In the genomic region with DNA sequence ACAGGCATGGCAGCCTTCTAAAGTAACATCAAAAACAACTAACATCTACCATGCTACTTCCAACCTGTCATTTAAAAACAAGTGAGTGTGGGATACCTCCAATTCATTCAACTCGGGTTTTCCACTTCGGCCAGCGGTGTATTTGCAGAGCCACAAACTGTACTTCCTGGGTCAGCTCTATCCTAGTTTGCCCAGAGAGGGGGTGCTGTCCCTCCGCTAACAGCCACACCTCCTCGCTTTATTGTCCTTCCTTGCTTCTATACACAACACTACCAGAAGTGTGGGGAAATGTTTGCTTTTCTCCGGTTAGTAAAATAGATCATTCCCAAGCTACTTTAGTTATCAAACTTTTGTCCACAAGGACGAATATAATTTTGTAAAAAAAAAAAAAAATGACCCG, we compare ENCODE assay signal across 8 mouse cellular contexts. TPM values are rescaled to one million over a fixed set of nuclear protein-coding genes. Genes with fewer than 3 reads are reported as not detected.
DNase-seq lines count a peak whose midpoint lies in the region; ATAC-seq and TF ChIP-seq lines count a peak whose summit lies in the region.

No protein-coding gene starts in this region.

- no peak overlapping the region for H3K9ac ChIP-seq in kidney, postnatal 0 days (ENCODE audit: low read depth, low read length)
- no peak overlapping the region for H3K9ac ChIP-seq in embryonic facial prominence, embryonic 12.5 days
- no peak overlapping the region for H3K9ac ChIP-seq in limb, embryonic 11.5 days (ENCODE audit: low read length)
- H3K9ac ChIP-seq in neural tube, embryonic 15.5 days (replicated peaks): peak overlapping the region; percentile 43

- H3K4me2 ChIP-seq in kidney, postnatal 0 days (ENCODE audit: low read length): peak overlapping the region; percentile 75
- H3K4me2 ChIP-seq in embryonic facial prominence, embryonic 12.5 days (replicated peaks): peak overlapping the region; percentile 97
- H3K4me2 ChIP-seq in limb, embryonic 11.5 days (ENCODE audit: low read depth, severe bottlenecking): peak overlapping the region; percentile 99
- peak overlapping the region; percentile 97 for H3K4me2 ChIP-seq in neural tube, embryonic 15.5 days

- TF ChIP-seq CTCF in kidney, postnatal 0 days (IDR thresholded peaks at IDR 0.05; ENCODE audit: low read depth): peak; percentile 17; the same call in 1 of the 2 replicates

- 7% methylated on average over 8 of the region's 8 CpGs for WGBS in kidney, postnatal 0 days
- 16% methylated on average over 8 of the region's 8 CpGs for WGBS in embryonic facial prominence, embryonic 12.5 days
- WGBS in limb, embryonic 11.5 days: 15% methylated on average over 8 of the region's 8 CpGs
- 13% methylated on average over 8 of the region's 8 CpGs for WGBS in neural tube, embryonic 15.5 days

- peak overlapping the region; percentile 78 for H3K4me3 ChIP-seq in kidney, postnatal 0 days (replicated peaks; ENCODE audit: low read depth, low read length)
- peak overlapping the region; percentile 73 for H3K4me3 ChIP-seq in embryonic facial prominence, embryonic 12.5 days
- peak overlapping the region; percentile 61 for H3K4me3 ChIP-seq in limb, embryonic 11.5 days (ENCODE audit: low read depth, low read length)
- peak overlapping the region; percentile 85 for H3K4me3 ChIP-seq in neural tube, embryonic 15.5 days (replicated peaks)

- H3K4me1 ChIP-seq in kidney, postnatal 0 days (replicated peaks; ENCODE audit: insufficient read depth, low read length): no peaks in the 10 kb centered on the region
- peaks cover 13% of the 10 kb centered on the region; the same call in 1 of the 2 replicates for H3K4me1 ChIP-seq in embryonic facial prominence, embryonic 12.5 days
- peaks cover 3% of the 10 kb centered on the region; the same call in 1 of the 2 replicates for H3K4me1 ChIP-seq in limb, embryonic 11.5 days (ENCODE audit: control insufficient read depth, insufficient read depth, low read length)
- peaks cover 25% of the 10 kb centered on the region for H3K4me1 ChIP-seq in neural tube, embryonic 15.5 days

- H3K27ac ChIP-seq in kidney, postnatal 0 days: no peak overlapping the region
- no peak overlapping the region for H3K27ac ChIP-seq in embryonic facial prominence, embryonic 12.5 days
- H3K27ac ChIP-seq in limb, embryonic 11.5 days (replicated peaks; ENCODE audit: low read depth, low read length): no peak overlapping the region
- no peak overlapping the region for H3K27ac ChIP-seq in neural tube, embryonic 15.5 days (replicated peaks)

- DNase-seq in kidney, postnatal 0 days (ENCODE audit: low spot score): peak; percentile 40
- DNase-seq in kidney, adult 8-10 months: no peak
- DNase-seq in limb, embryonic 11.5 days (ENCODE audit: low spot score): no peak
- no peak for DNase-seq in layer of hippocampus, adult 9-10 months (ENCODE audit: low spot score)
- no peak for DNase-seq in left cerebral cortex, postnatal 36 days (ENCODE audit: low spot score in 2 of 2)
- no peak for DNase-seq in kidney, postnatal 14 days

- no peak for ATAC-seq in kidney, postnatal 0 days (replicated peaks; ENCODE audit: low FRiP score, low read depth)
- no peak for ATAC-seq in embryonic facial prominence, embryonic 12.5 days (ENCODE audit: insufficient number of reproducible peaks, insufficient read depth, low FRiP score, low TSS enrichment)
- no peak for ATAC-seq in limb, embryonic 11.5 days (ENCODE audit: insufficient number of reproducible peaks, low FRiP score, low TSS enrichment, low read depth)
- no peak for ATAC-seq in neural tube, embryonic 15.5 days (ENCODE audit: low FRiP score)

- H3K9me3 ChIP-seq in kidney, postnatal 0 days (replicated peaks; ENCODE audit: low read length): no peaks in the 10 kb centered on the region
- H3K9me3 ChIP-seq in embryonic facial prominence, embryonic 12.5 days: no peaks in the 10 kb centered on the region
- no peaks in the 10 kb centered on the region for H3K9me3 ChIP-seq in limb, embryonic 11.5 days (ENCODE audit: control insufficient read depth, low read length)
- H3K9me3 ChIP-seq in neural tube, embryonic 15.5 days (replicated peaks): no peaks in the 10 kb centered on the region

- intact Hi-C loops in left cerebral cortex, postnatal 36 days (cut with DNase I): no loop called here

- H3K36me3 ChIP-seq in kidney, postnatal 0 days (ENCODE audit: insufficient read depth, low read length): 0 out of 2 replicates have a peak, but pooled peaks cover 5% of the 10 kb centered on the region
- peaks cover 16% of the 10 kb centered on the region for H3K36me3 ChIP-seq in embryonic facial prominence, embryonic 12.5 days
- H3K36me3 ChIP-seq in limb, embryonic 11.5 days (ENCODE audit: control insufficient read depth, insufficient read depth, low read length): no peaks in the 10 kb centered on the region
- H3K36me3 ChIP-seq in neural tube, embryonic 15.5 days: peaks cover 23% of the 10 kb centered on the region

- H3K27me3 ChIP-seq in kidney, postnatal 0 days (ENCODE audit: insufficient read depth, low read length): no peaks in the 10 kb centered on the region
- H3K27me3 ChIP-seq in embryonic facial prominence, embryonic 12.5 days: no peaks in the 10 kb centered on the region
- no peaks in the 10 kb centered on the region for H3K27me3 ChIP-seq in limb, embryonic 11.5 days (ENCODE audit: control insufficient read depth, insufficient read depth, low read length)
- H3K27me3 ChIP-seq in neural tube, embryonic 15.5 days (replicated peaks): no peaks in the 10 kb centered on the region

RNA-seq across cellular contexts. Expression of a gene that starts 0.7 kb away (rescaled TPM):
- polyA plus RNA-seq in kidney, postnatal 0 days (2015; fragmentation: Nextera tagmentation; extraction: Ambion mirVana): 32.6 and 35.7 TPM in 2 replicates
- 37.2 and 38.1 TPM in 2 replicates for polyA plus RNA-seq in embryonic facial prominence, embryonic 12.5 days (2016; fragmentation: Nextera tagmentation; extraction: Ambion mirVana)
- 30.0 and 31.9 TPM in 2 replicates for polyA plus RNA-seq in limb, embryonic 11.5 days (2014; fragmentation: Nextera tagmentation; extraction: Ambion mirVana)
- 32.0 and 32.2 TPM in 2 replicates for polyA plus RNA-seq in neural tube, embryonic 15.5 days (2015; fragmentation: Nextera tagmentation; extraction: Ambion mirVana)
- total RNA-seq in left cerebral cortex, postnatal 36 days (2021): 10 to 100 TPM; 18.0 to 18.3 TPM

RNA-seq across cellular contexts. Expression of a gene that starts 0.8 kb away (rescaled TPM):
- 5.4 and 6.2 TPM in 2 replicates for polyA plus RNA-seq in kidney, postnatal 0 days (2015; fragmentation: Nextera tagmentation; extraction: Ambion mirVana)
- 2.3 and 4.3 TPM in 2 replicates for polyA plus RNA-seq in embryonic facial prominence, embryonic 12.5 days (2016; fragmentation: Nextera tagmentation; extraction: Ambion mirVana)
- 1.5 and 2.2 TPM in 2 replicates for polyA plus RNA-seq in limb, embryonic 11.5 days (2014; fragmentation: Nextera tagmentation; extraction: Ambion mirVana)
- polyA plus RNA-seq in neural tube, embryonic 15.5 days (2015; fragmentation: Nextera tagmentation; extraction: Ambion mirVana): 37.7 and 42.6 TPM in 2 replicates
- total RNA-seq in left cerebral cortex, postnatal 36 days (2021): 10 to 100 TPM; 26.0 to 27.9 TPM
